In genomic region chr16:95658836-95659430, GRCm38 (mm10) we compare ENCODE assay signal across 7 mouse cellular contexts. TPM values are rescaled to one million over a fixed set of nuclear protein-coding genes. Genes with fewer than 3 reads are reported as not detected.
DNase-seq lines count a peak whose midpoint lies in the region; ATAC-seq lines count a peak whose summit lies in the region.

No protein-coding gene starts in this region.

- peak overlapping the region; percentile 84 for H3K27ac ChIP-seq in embryonic facial prominence, embryonic 13.5 days

- H3K9ac ChIP-seq in embryonic facial prominence, embryonic 13.5 days: no peak overlapping the region

- peaks cover 24% of the 10 kb centered on the region for H3K4me1 ChIP-seq in embryonic facial prominence, embryonic 13.5 days

- ATAC-seq in embryonic facial prominence, embryonic 13.5 days (ENCODE audit: insufficient number of reproducible peaks, insufficient read depth, low FRiP score, low TSS enrichment, low read depth): no peak

- DNase-seq in right cerebral cortex, adult 18-20 months: peak; percentile 18
- DNase-seq in right cerebral cortex, postnatal 10 days (ENCODE audit: low spot score in 2 of 2): no peak
- DNase-seq in adrenal gland, adult (ENCODE audit: inconsistent age in 2 of 2, low spot score in 1 of 2): peak; percentile 52 to 82
- peak; percentile 89 for DNase-seq in kidney, adult 9 months
- DNase-seq in lung, postnatal 10 days: peak; percentile 73
- DNase-seq in thymus, adult 18-20 months: peak; percentile 44 to 70

- H3K4me2 ChIP-seq in embryonic facial prominence, embryonic 13.5 days: no peak overlapping the region

- no peak overlapping the region for H3K4me3 ChIP-seq in embryonic facial prominence, embryonic 13.5 days

- WGBS in embryonic facial prominence, embryonic 13.5 days: 56% methylated on average over 5 of the region's 5 CpGs

- no peaks in the 10 kb centered on the region; the same call in 1 of the 2 replicates for H3K9me3 ChIP-seq in embryonic facial prominence, embryonic 13.5 days

- H3K36me3 ChIP-seq in embryonic facial prominence, embryonic 13.5 days: no peaks in the 10 kb centered on the region

- H3K27me3 ChIP-seq in embryonic facial prominence, embryonic 13.5 days: no peaks in the 10 kb centered on the region

RNA-seq across cellular contexts. Expression of gene Ets2, which starts 42.9 kb away (rescaled TPM):
- 74.7 and 87.7 TPM in 2 replicates for polyA plus RNA-seq in embryonic facial prominence, embryonic 13.5 days (2015; fragmentation: Nextera tagmentation; extraction: Ambion mirVana)

Comparison
In these comparisons a context has a peak if more than half of its experiments do, and no peak if none do; other contexts are left out.
1. DNase-seq: peak in right cerebral cortex, adult 18-20 months (single experiment), adrenal gland, adult (2 of 2), kidney, adult 9 months (single experiment), lung, postnatal 10 days (single experiment) and thymus, adult 18-20 months (2 of 2); none in right cerebral cortex, postnatal 10 days (0 of 2).